Mouse (Mus musculus): ENCODE results near the gene Ror2.

Gene Ror2

DNA sequence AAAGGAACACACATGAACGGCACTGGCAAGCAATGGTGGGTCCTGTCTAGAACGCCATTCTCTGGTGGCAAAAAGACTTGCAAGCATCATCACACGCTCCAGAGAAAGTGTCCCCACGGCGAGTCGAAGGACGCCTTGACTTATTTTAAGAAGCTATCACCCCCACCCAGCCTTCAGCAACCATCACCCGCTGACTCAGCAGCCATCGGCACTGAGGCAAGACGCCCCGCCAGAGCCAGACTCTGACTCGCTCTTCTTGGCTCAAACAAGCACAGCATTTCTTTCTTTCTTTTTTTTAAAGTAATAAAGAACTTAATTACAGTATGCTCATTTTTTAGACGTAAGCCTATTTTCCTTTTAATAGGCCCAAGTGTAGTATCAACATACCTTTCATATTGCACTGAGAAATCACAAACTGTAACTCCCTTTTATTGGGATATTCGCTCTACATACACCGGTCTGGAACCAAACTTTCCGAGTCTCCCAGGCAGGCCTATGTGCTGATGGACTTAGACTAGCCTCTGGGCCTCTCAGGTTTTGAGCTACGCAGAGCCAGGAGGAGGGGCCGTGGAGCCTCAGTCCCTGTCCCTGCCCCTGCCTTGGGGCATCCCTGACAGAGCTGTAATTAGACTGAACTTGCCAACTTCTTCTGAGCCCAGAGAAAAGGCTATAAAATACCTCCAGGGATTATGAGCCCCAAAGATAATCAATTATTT is 55.3 kb downstream of the Ror2 start:
- DNase-seq = no peak

- DNase-seq = no peak
Measured at GRCm38 (mm10) chr13:53227019-53227418, 58.9 kb downstream of the Ror2 start.

DNA sequence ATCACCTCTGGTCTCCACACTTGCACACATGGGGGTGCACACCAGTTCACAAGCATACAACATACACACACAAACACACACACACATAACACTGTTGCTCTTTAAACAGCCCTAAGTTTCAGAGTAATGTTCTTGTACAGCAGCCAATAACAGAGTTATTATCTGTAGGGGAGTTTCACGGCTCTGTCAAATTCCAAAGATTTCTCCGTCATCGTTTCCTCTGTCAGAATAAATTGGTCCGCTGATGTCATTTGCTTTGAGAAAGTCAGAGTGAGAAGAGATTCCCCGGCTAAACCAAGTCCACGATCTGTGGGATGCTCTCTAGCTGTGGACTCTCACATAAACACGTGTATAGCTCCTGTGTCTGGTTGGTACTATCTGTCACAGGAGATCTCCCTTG is 59.5 kb downstream of the Ror2 start:
- DNase-seq = no peak

DNA sequence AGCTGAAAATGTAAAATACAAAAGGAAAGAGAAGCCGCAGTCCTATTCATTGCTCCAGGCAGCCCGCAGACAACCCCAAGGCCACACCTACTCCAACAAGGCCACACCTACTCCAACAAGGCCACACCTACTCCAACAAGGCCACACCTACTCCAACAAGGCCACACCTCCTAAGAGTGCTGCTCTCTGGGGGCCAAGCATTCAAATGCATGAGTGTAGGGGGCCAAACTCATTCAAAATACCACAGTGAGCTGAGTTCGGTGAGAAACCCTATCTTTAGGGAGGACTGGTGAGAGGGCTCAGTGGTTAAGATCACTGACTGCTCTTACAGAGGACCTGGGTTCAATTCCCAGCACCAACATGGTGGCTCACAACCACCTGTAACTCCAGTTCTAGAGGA is 60.0 kb downstream of the Ror2 start:
- DNase-seq = no peak

DNA sequence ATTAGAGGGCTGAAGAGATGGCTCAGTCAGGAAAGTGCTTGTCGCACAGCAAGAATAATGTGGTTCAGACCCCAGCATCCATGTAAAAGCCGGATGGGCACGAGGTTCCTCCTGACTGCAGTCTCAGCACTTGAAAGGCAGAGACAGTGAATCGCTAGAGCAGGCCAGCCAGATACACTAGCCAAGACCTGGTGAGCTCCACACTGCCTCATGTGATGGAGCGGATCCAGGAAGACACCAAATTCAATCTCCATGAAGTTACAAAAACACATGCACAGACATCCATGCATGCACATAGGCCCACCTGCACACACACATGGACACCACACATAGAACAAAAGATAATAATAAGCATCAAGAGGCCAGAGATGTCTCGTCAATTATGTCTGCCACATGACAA is 64.7 kb downstream of the Ror2 start:
- DNase-seq = no peak

DNA sequence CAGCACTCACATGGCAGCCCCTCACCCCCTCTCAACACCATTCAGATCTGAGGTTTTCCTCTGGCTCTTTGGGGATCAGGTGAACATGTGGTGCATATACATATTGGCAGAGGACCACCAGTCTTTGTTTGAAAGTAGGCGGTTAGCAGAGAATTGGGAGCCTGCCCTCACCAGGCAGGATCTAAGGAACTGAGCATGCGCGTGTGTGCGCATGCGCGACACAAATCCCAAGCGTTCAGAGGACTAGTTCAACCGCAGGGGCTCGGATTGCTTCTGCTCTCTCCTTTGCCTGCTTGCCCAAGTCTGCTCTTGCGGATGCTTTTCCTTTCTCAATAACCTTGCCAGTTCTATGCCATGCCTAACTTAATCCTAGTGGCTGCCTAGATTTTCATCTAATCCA is 66.0 kb downstream of the Ror2 start:
- DNase-seq = no peak

DNA sequence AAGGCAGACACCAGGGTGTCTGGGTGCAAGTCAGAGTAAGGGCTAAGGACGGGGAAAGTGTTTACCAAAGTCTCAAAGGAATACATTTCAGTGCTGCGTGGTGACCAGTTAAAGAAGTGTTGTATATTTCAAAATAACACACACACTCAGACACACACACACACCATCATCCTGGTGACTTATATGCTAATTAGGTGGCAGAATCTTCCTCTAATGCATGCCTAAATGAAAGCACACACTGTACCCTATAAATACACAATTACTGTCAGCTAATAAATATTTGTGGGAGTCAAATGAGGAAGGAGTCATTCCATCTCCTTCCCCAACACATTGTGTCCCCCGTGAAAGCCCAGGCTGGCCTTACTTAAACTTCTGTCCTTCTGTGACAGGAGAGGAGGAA is 66.5 kb downstream of the Ror2 start:
- no peak for DNase-seq

GRCm38 (mm10) chr13:53217396-53217975 is 68.4 kb downstream of the Ror2 start:
- DNase-seq = no peak

- no peak for DNase-seq
Measured at GRCm38 (mm10) chr13:53211971-53212733, 73.8 kb downstream of the Ror2 start.

DNA sequence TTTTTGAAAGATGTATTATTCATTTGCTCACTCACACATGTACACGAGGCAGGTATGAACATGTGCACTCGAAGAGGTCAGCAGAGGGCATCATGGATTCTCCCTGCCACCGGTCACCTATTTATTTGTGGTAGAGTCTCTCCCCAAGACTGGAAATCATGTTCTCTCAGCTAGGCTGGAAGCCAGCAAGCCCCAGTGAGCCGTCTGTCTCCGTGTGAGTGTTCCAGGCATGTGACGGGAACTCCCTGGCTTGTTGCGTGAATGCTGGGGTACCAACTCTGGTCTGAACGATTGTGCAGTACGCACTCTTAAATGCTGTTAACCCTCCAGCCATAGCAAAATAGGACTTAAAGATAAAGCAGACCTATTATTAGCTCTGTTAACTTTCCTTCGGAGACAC is 77.4 kb downstream of the Ror2 start:
- DNase-seq = no peak

DNA sequence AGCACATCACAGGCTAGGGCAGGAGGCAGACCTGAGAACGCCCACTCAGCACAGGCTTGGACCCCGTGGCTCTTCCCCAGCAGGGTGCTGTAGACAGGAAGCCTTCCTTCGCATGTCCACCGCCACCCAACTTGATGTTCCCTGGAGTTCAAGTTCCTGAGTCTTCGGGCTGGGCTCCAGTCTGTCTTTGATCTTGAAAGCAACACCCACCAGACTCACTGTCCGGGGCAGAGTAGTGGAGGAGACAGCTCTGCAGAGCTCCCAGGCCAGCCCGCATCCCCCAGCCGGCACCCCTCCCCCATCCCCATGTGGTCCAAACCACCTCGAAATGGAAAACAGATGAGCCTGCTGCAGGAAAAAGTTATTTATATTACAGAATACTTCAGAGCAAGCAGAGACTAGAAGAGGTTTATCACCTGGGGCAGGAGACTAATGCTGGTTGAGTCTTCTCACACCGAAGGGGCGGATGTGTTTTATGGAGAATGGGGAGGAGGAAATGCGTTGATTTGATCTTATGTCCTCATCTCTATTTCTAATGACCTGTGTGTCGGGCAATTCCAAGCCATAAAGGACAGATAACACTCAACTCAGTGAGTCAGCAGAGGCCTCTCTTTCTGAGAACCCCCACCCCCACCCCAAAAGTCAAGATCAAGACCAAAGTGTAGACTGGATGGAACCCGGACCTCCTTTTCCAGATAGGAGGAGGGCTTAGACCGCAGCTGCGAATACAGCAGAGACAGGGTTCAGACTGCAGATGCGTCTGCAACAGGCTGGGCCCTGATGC is 80.6 kb downstream of the Ror2 start:
- DNase-seq = no peak

DNA sequence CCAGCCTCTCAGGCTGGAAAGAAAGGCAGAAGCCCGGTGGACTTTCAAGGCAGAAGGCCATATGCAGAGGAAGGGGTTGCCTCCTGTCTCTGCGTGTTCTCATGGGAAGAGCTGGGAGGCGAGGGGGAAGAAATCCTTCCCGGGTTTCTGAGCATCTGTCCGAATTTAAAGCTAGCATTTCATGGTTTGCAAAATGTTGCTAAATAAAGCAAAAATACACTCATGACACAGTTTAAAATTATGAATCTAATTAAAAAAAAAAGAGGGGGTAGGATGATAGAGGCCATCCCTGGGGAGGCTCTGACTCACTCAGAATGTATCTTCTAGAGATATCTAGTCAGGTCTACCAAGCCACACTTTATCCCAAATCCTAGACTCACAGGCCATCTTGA is 83.5 kb downstream of the Ror2 start:
- DNase-seq = no peak

DNA sequence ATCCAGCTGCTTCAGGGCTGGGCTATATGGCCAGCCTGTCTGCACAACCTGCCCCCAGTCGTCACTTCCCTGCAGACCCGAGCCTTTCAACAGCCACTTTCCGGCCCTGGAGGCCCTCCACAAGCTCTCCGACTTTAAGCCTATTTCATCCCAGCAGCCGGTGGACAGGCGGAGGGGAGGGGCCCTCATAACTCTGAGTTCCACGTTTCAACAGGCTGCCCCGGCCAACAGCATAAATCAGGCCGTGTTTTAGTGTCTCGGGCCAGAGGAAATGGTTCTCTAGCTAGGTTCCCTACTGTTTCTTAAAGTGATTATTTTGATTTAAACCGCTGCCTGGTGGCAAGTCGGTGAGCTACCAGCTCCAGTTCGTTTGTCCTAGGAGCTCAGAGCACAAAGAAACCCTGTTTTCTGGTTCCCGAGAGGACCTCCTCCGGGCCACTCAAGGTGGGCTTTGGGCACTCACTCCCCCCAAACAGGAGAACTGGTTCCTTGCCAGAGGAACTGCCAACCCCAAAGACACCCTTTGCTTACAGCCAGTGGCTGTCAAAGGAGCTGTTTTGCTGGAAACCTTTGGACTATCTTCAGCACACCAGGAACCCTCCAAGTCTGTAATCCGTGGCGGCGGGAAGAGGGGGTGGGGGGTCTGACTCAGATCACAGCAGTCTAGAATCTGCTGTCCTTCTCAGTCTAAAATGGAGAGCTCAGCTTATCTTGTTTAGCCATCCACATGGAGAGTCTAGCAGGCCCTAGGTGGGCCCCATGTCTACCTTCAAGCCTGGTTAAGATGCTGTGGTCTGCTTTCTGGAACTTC is 84.1 kb downstream of the Ror2 start:
- DNase-seq = no peak

GRCm38 (mm10) chr13:53200121-53200520 is 85.8 kb downstream of the Ror2 start:
- no peak for DNase-seq

- DNase-seq = no peak
Measured at GRCm38 (mm10) chr13:53199262-53199661, 86.7 kb downstream of the Ror2 start.

GRCm38 (mm10) chr13:53196690-53197089 is 89.2 kb downstream of the Ror2 start:
- DNase-seq = no peak

DNA sequence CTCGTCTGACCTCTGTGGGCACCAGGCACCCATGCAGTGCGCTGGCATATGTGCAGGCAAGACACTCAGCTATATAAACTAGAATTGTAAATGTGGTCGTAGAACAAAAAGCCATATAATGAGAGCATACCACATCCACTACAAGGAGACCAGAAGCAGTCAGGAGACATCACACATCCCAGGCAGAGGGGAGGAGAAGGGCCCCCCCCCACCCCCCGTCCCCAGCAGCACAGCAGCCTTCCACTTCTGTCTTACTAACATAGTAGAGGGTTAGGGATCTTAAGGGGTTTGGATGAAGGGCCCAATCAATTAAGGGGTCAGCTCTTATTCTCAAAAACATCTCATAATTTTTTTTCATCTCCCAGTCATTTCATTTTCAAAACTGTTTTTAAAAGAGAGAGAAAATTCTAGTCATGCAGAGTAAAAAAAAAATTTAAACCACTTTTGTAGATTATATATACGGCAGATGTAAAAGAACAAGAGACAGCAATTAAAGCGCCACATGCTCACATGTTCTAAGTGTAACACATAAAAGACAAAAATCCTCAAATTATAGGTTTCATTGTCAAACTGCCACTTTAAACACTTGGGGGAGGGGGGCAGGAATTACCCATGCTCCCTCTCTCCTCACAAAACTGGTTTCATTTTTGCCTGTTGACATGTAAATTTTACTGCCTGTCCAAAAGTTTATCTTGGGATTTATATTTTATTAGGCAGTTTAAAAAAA is 89.8 kb downstream of the Ror2 start:
- DNase-seq = no peak

DNA sequence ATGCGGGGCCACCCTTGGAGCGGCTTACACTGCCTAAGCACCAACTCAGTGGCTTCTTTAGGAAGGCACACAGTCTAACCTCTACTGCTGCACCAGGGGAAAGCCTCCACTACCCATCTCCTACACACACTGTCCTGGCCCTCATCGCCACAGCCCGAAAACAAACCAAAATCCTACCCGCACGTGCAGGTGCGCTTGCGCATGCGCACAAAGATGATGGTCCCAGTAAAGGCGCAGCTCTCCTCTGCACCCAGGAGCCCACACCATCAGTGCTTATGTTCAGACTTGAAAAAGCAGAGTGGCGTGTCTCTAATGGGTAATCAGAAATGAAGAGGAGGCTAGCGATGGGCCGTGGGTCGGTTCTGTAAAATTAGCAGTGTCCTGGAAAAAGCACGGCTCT is 91.6 kb downstream of the Ror2 start:
- no peak for DNase-seq

DNA sequence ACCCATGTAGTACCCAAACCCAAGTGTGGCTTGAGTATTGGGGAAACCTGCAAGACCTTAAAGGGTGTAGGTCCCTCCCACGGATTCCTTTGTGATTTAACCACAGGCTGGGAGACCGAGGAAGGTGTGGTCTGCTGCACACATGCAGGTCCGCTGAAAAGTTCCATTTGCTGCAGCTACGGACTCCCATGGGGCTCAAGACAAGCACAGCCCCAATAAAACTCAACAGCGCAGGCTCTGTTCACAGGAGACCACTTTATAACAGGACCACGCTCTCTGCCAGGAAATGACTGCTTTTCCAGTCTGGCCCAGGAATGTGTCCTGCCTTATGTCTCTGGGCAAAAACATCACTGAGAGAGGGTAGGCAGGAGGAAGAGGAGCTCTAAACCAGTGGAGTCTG is 92.2 kb downstream of the Ror2 start:
- DNase-seq = no peak

DNA sequence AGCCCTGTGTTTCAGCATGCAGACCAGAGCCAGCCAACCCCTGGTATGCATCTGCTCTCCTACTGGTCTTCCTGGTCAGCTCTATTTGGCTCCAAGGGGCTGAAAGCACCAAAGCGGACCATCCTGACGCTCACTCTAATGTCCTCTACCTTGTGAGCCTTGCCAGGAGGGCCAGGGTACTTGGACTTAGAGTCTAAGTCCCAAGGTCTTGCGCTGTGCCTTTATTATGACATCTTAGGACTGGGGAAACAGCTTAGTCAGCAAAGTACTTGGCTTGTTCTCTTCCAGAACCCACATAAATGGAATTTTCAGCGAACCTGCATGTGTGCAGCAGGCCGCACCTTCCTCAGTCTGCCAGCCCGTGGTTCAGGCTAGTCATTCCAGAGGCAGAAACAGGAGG is 93.6 kb downstream of the Ror2 start:
- DNase-seq = no peak

DNA sequence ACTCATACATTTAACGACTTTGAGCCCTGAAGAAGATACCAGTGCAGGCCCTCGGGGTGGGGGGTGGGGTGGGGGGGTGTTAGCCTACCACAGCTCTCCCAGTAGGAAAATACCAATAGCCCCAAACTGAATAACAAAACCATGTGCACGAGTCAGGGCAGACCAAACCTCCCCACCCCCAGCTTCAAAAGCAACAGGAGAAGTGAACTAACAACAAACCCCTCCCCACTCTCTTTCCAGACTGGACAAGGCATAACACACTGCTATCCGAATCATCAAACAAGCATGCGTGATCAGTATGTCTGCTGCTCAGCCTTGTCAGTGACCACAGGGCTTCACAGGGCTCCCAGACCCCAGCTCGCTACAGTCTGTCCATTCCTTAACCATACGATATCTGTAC is 94.3 kb downstream of the Ror2 start:
- DNase-seq = no peak

GRCm38 (mm10) chr13:53188935-53189334 is 97.0 kb downstream of the Ror2 start:
- no peak for DNase-seq

Data from thymus, postnatal 36 days (tissue).